ENCODE assay signal across 14 mouse cellular contexts in the genomic region with DNA sequence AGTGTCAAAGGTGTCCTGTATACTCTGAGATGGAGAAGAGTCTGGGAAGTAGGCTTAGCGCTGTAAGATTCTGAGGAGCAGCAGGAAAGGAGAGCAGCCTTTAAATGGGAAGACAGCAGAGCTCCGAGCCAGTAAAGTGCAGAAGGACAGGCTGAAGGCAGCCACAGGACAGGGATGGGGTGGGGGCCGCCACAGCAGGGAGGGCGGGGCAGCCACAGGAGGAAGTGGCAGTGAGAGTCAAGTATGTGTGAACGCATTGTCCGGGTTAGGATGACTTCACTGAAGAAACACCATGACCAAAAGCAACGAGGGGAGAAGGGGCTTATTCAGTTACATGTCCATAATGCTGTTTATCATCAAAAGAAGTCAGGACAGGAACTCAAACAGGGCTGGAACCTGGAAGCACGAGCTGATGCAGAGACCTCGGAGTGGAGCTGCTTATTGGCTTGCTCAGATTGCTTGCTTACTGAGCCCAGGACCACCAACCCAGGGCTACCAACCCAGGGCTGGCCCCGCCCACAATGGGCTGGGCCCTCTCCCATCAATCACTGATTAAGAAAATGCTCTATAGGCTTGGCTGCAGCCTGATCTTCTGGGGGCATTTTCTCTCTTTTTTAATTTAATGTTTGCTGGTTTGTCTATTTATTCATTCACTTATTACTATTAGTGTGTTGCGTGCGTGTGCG. TPM values are rescaled to one million over a fixed set of nuclear protein-coding genes. Genes with fewer than 3 reads are reported as not detected.
DNase-seq lines count a peak whose midpoint lies in the region; ATAC-seq and TF ChIP-seq lines count a peak whose summit lies in the region.
"Had no signal": no experiment of that assay in that cellular context is flagged by ENCODE, and none has a peak within 500 bp of the region (broad histone marks: within the 10 kb centered on the region; RNA-seq: fewer than 3 reads in every experiment).

No protein-coding gene starts in this region.

- no peak overlapping the region for H3K4me3 ChIP-seq in forebrain, embryonic 12.5 days (replicated peaks)
- no peak overlapping the region for H3K4me3 ChIP-seq in forebrain, embryonic 15.5 days
- no peak overlapping the region for H3K4me3 ChIP-seq in hindbrain, embryonic 11.5 days (ENCODE audit: low read depth, low read length)
- peak overlapping the region; percentile 18 for H3K4me3 ChIP-seq in midbrain, embryonic 12.5 days
- H3K4me3 ChIP-seq: embryonic facial prominence, embryonic 15.5 days; liver, embryonic 13.5 days; megakaryocyte, embryonic 14.5 days had no signal

- H3K4me2 ChIP-seq in forebrain, embryonic 12.5 days: peak overlapping the region; percentile 40
- no peak overlapping the region for H3K4me2 ChIP-seq in forebrain, embryonic 15.5 days (replicated peaks)
- peak overlapping the region; percentile 27 for H3K4me2 ChIP-seq in hindbrain, embryonic 11.5 days (replicated peaks; ENCODE audit: low read depth, low read length)
- peak overlapping the region; percentile 41 for H3K4me2 ChIP-seq in midbrain, embryonic 12.5 days (replicated peaks)
- H3K4me2 ChIP-seq: embryonic facial prominence, embryonic 15.5 days; liver, embryonic 13.5 days had no signal

- H3K9me3 ChIP-seq in forebrain, embryonic 12.5 days: no peaks in the 10 kb centered on the region
- H3K9me3 ChIP-seq in forebrain, embryonic 15.5 days: no peaks in the 10 kb centered on the region
- H3K9me3 ChIP-seq in hindbrain, embryonic 11.5 days (ENCODE audit: control insufficient read depth, low read length): no peaks in the 10 kb centered on the region
- no peaks in the 10 kb centered on the region for H3K9me3 ChIP-seq in midbrain, embryonic 12.5 days
- H3K9me3 ChIP-seq: embryonic facial prominence, embryonic 15.5 days; liver, embryonic 13.5 days; megakaryocyte, embryonic 14.5 days had no signal

- no peaks in the 10 kb centered on the region for H3K27me3 ChIP-seq in forebrain, embryonic 12.5 days
- no peaks in the 10 kb centered on the region for H3K27me3 ChIP-seq in forebrain, embryonic 15.5 days
- H3K27me3 ChIP-seq in hindbrain, embryonic 11.5 days (ENCODE audit: control insufficient read depth, insufficient read depth, low read length): peaks cover 2% of the 10 kb centered on the region; the same call in 1 of the 2 replicates
- peaks cover 13% of the 10 kb centered on the region; the same call in 1 of the 2 replicates for H3K27me3 ChIP-seq in midbrain, embryonic 12.5 days
- H3K27me3 ChIP-seq: embryonic facial prominence, embryonic 15.5 days; Patski had no signal

- no peak for TF ChIP-seq CTCF in brain, embryonic 14.5 days (IDR thresholded peaks at IDR 0.05; ENCODE audit: borderline replicate concordance, extremely low read depth, insufficient read depth, insufficient read length)

- H3K36me3 ChIP-seq in forebrain, embryonic 12.5 days (replicated peaks): no peaks in the 10 kb centered on the region
- no peaks in the 10 kb centered on the region for H3K36me3 ChIP-seq in forebrain, embryonic 15.5 days
- H3K36me3 ChIP-seq in hindbrain, embryonic 11.5 days (ENCODE audit: control insufficient read depth, insufficient read depth, low read length): no peaks in the 10 kb centered on the region
- H3K36me3 ChIP-seq in midbrain, embryonic 12.5 days: no peaks in the 10 kb centered on the region
- H3K36me3 ChIP-seq: embryonic facial prominence, embryonic 15.5 days; liver, embryonic 13.5 days had no signal

- H3K4me1 ChIP-seq in forebrain, embryonic 12.5 days: peaks cover 10% of the 10 kb centered on the region
- H3K4me1 ChIP-seq in forebrain, embryonic 15.5 days: no peaks in the 10 kb centered on the region
- H3K4me1 ChIP-seq in hindbrain, embryonic 11.5 days (replicated peaks; ENCODE audit: control insufficient read depth, insufficient read depth, low read length): no peaks in the 10 kb centered on the region; the same call in 1 of the 2 replicates
- peaks cover 13% of the 10 kb centered on the region for H3K4me1 ChIP-seq in midbrain, embryonic 12.5 days
- H3K4me1 ChIP-seq: embryonic facial prominence, embryonic 15.5 days; liver, embryonic 13.5 days; megakaryocyte, embryonic 14.5 days had no signal

- no peak overlapping the region for H3K27ac ChIP-seq in forebrain, embryonic 12.5 days
- no peak overlapping the region for H3K27ac ChIP-seq in forebrain, embryonic 15.5 days (replicated peaks)
- no peak overlapping the region for H3K27ac ChIP-seq in hindbrain, embryonic 11.5 days (ENCODE audit: low read depth, low read length)
- no peak overlapping the region for H3K27ac ChIP-seq in midbrain, embryonic 12.5 days (replicated peaks)
- H3K27ac ChIP-seq: embryonic facial prominence, embryonic 15.5 days; liver, embryonic 13.5 days had no signal

- H3K9ac ChIP-seq in forebrain, embryonic 12.5 days: no peak overlapping the region
- no peak overlapping the region for H3K9ac ChIP-seq in forebrain, embryonic 15.5 days (replicated peaks)
- 0 out of 2 replicates have a peak overlapping the region, but pooled peaks have one; percentile 31 for H3K9ac ChIP-seq in hindbrain, embryonic 11.5 days (ENCODE audit: low read depth, low read length)
- H3K9ac ChIP-seq in midbrain, embryonic 12.5 days (replicated peaks): no peak overlapping the region; the same call in 1 of the 2 replicates
- H3K9ac ChIP-seq: embryonic facial prominence, embryonic 15.5 days; liver, embryonic 13.5 days had no signal

- peak; percentile 53 for DNase-seq in brain, embryonic 14.5 days (ENCODE audit: low read depth)
- DNase-seq in hindbrain, embryonic 11.5 days (ENCODE audit: low spot score): peak; percentile 73
- DNase-seq in layer of hippocampus, adult 11-12 months (ENCODE audit: low spot score): no peak
- DNase-seq in frontal cortex, postnatal 10 days (ENCODE audit: low spot score in 2 of 2): no peak
- DNase-seq in c-Kit-positive CD71-positive TER-119-positive erythroid progenitor cells, embryonic 14.5 days (ENCODE audit: low spot score): no peak
- DNase-seq: layer of hippocampus, adult 9-11 months; liver, embryonic 13.5 days; right cerebral cortex, postnatal 14 days had no signal

- WGBS in forebrain, embryonic 12.5 days: 25% methylated on average over 13 of the region's 13 CpGs
- 25% methylated on average over 13 of the region's 13 CpGs for WGBS in forebrain, embryonic 15.5 days
- WGBS in hindbrain, embryonic 11.5 days: 29% methylated on average over 13 of the region's 13 CpGs
- 26% methylated on average over 13 of the region's 13 CpGs for WGBS in midbrain, embryonic 12.5 days

- ATAC-seq in forebrain, embryonic 12.5 days (ENCODE audit: low FRiP score): 0 out of 2 replicates have a peak, but pooled peaks have one; percentile 63
- ATAC-seq in forebrain, embryonic 15.5 days (replicated peaks): no peak
- peak; percentile 53; the same call in 1 of the 2 replicates for ATAC-seq in hindbrain, embryonic 11.5 days (ENCODE audit: low FRiP score)
- 0 out of 2 replicates have a peak, but pooled peaks have one; percentile 49 for ATAC-seq in midbrain, embryonic 12.5 days (ENCODE audit: low FRiP score, low read depth)
- ATAC-seq: Patski had no signal

- TF ChIP-seq POLR2A in brain, embryonic 14.5 days (IDR thresholded peaks at IDR 0.05; ENCODE audit: borderline replicate concordance, extremely low read depth, insufficient read depth, insufficient read length, poor library complexity, severe bottlenecking): no peak

RNA-seq across cellular contexts. Expression of a gene that starts 18.8 kb away (rescaled TPM):
- not detected in 2 replicates for polyA plus RNA-seq in forebrain, embryonic 12.5 days (2016; fragmentation: Nextera tagmentation; extraction: Ambion mirVana)
- 0.08 TPM in 1 of 2 replicates, not detected in the other for polyA plus RNA-seq in forebrain, embryonic 15.5 days (2015; fragmentation: Nextera tagmentation; extraction: Ambion mirVana)
- polyA plus RNA-seq in brain, embryonic 14.5 days (2012; rRNA removed): 0.03 and 0.15 TPM in 2 replicates
- 0.08 TPM in 1 of 2 replicates, not detected in the other for polyA plus RNA-seq in hindbrain, embryonic 11.5 days (2014; fragmentation: Nextera tagmentation; extraction: Ambion mirVana)
- polyA plus RNA-seq in midbrain, embryonic 12.5 days (2016; fragmentation: Nextera tagmentation; extraction: Ambion mirVana): not detected in 2 replicates
- polyA plus RNA-seq: liver, embryonic 13.5 days had no signal

Comparison
In these comparisons a context has a peak if more than half of its experiments do, and no peak if none do; other contexts are left out.
1. DNase-seq: peak in brain, embryonic 14.5 days (single experiment) and hindbrain, embryonic 11.5 days (single experiment); none in layer of hippocampus, adult 11-12 months (single experiment), frontal cortex, postnatal 10 days (0 of 2) and c-Kit-positive CD71-positive TER-119-positive erythroid progenitor cells, embryonic 14.5 days (single experiment).